Mouse (Mus musculus): ENCODE data around the gene Actn3. TPM values are rescaled to one million over a fixed set of nuclear protein-coding genes. Genes with fewer than 3 reads are reported as not detected.
A peak's percentile ranks its signal among the peaks of the same experiment; 100 is the strongest.

The Actn3 gene
- polyA plus RNA-seq (2012; rRNA removed), result 0.61 and 13.4 TPM in 2 replicates

DNA sequence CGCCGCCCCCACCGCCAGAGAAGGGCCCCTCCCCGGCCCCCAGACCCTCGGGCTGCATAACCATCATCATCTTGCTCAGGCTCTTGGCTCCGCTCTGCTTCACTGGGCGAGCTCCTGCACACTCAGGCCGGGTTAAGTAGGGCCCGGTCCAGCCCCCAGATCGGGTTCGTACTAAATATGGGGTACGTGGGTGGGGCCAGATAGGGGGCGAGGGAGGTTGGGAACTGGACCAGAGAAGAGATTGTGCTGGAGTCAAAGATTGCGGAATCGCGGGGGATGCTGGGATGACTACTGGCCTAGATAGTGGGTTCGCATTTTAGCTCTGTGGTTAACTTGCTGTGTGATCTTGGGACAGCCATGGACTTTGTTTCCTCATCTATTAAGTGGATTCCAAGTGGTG is at the start of gene Actn3:
Gene Actn3, minus strand, starts transcription at position 125 of the 400 bp plus-strand sequence.
- peak; percentile 36 for DNase-seq
- TF ChIP-seq CTCF (conservative IDR thresholded peaks at IDR 0.05; ENCODE audit: insufficient read depth, insufficient read length, low read depth, low read length) (no peak), POLR2A (IDR thresholded peaks at IDR 0.05; ENCODE audit: low read depth, low read length) (no peak)
- 4% methylated on average over 17 of the region's 17 CpGs for WGBS
- Histone ChIP-seq H3K4me1 (ENCODE audit: control insufficient read depth, insufficient read depth, low read length) (no peaks in the 10 kb centered on the region), H3K27me3 (replicated peaks; ENCODE audit: control insufficient read depth, insufficient read depth, low read length) (no peaks in the 10 kb centered on the region), H3K4me3 (ENCODE audit: insufficient read depth, low read depth, low read length) (peak within 1 kb of the TSS; percentile 74), H3K27ac (ENCODE audit: insufficient read depth, low read depth, low read length) (no peak within 1 kb of the TSS), H3K36me3 (ENCODE audit: control insufficient read depth, insufficient read depth, low read length) (no peaks in the 10 kb centered on the region)

DNA sequence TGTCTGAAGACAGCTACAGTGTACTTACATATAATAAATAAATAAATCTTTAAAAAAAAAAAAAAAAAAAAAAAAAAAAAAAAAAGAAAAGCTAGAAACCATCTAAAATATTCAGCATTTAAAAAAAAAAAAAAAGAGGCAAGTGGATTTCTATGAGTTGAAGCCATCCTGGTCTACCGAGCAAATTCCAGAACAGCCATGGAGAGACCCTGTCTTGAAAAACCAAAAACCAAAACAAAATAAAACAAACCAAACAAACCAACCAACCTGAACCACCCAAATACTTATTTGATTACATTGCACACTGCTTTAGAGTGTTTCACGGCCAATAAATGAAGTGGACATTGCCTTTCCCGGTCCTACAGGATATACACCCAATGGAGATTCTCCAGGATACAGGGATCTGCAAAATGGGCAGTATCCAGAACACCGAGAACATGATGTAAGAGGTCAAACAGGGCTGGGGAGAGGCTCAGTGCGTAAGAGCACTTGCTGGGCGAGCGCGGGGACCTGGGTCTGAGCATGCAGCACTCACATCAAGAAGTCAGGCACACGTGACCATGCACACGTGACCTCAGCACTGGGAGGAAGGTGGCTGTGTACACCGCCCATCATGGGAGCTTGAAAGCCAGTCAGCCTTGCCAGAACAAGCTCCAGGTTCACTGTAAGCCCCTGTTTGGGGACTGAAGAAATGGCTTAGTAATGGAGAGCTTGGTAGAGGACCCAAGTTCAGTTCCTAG is 47.6 kb upstream of the Actn3 start:
- H3K27me3 ChIP-seq (replicated peaks; ENCODE audit: control insufficient read depth, insufficient read depth, low read length), result no peaks in the 10 kb centered on the region
- 0 out of 2 replicates have a peak, but pooled peaks cover 2% of the 10 kb centered on the region for H3K36me3 ChIP-seq (ENCODE audit: control insufficient read depth, insufficient read depth, low read length)
- no peak for TF ChIP-seq POLR2A (IDR thresholded peaks at IDR 0.05; ENCODE audit: low read depth, low read length)
- TF ChIP-seq CTCF (conservative IDR thresholded peaks at IDR 0.05; ENCODE audit: insufficient read depth, insufficient read length, low read depth, low read length), result no peak
- no peak overlapping the region for H3K27ac ChIP-seq (ENCODE audit: insufficient read depth, low read depth, low read length)
- DNase-seq, result no peak
- 93% methylated on average over 11 of the region's 11 CpGs for WGBS
- peaks cover 7% of the 10 kb centered on the region; the same call in 1 of the 2 replicates for H3K4me1 ChIP-seq (ENCODE audit: control insufficient read depth, insufficient read depth, low read length)
- no peak overlapping the region for H3K4me3 ChIP-seq (ENCODE audit: insufficient read depth, low read depth, low read length)

DNA sequence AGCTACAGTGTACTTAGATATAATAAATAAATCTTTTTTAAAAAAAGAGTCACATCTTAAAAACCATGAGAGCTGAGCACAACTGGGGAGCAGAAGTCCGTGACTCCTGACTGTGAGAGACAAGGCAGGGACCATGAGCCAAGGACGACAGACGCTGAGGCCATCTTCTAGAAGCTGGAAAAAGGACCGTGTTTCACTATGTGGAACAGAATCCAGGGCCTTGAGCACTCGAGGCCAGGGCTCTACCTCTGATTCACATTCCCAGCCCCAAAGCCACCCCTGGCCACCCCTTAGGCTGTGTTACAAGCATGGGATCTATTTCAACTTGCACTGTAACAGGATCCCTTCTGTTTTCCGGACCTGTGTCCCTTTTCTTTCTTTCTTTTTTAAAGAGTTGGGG is 41.9 kb upstream of the Actn3 start:
- 74% methylated on average over 6 of the region's 6 CpGs for WGBS
- no peak for TF ChIP-seq POLR2A (IDR thresholded peaks at IDR 0.05; ENCODE audit: low read depth, low read length)
- H3K4me3 ChIP-seq (ENCODE audit: insufficient read depth, low read depth, low read length), result no peak overlapping the region
- H3K36me3 ChIP-seq (ENCODE audit: control insufficient read depth, insufficient read depth, low read length), result peaks cover 4% of the 10 kb centered on the region; the same call in 1 of the 2 replicates
- H3K4me1 ChIP-seq (ENCODE audit: control insufficient read depth, insufficient read depth, low read length), result no peaks in the 10 kb centered on the region
- H3K27me3 ChIP-seq (replicated peaks; ENCODE audit: control insufficient read depth, insufficient read depth, low read length), result no peaks in the 10 kb centered on the region
- no peak overlapping the region for H3K27ac ChIP-seq (ENCODE audit: insufficient read depth, low read depth, low read length)
- DNase-seq, result no peak

DNA sequence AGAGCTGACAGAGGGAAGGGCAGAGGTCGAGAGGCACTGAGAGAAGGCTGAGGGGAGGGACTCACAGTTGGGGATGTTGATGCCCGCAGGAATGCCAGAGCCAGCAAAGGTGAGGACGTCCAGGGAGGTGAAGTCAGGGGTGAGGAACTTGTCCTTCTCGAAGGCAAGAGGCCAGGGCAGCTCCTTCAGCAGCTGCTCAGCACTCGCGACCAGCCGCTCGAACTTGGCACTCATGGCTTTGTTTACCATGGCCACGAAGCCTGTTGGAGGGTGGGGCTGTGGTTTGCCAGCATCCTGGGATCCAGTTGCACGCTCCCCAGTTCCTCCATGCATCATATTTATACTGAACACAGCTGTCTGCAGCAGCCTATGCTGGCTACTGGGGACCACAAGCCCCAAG is 39.1 kb upstream of the Actn3 start:
- H3K27ac ChIP-seq (ENCODE audit: insufficient read depth, low read depth, low read length), result no peak overlapping the region
- H3K36me3 ChIP-seq (ENCODE audit: control insufficient read depth, insufficient read depth, low read length), result peaks cover 2% of the 10 kb centered on the region; the same call in 1 of the 2 replicates
- DNase-seq, result no peak
- no peak overlapping the region for H3K4me3 ChIP-seq (ENCODE audit: insufficient read depth, low read depth, low read length)
- no peak for TF ChIP-seq CTCF (conservative IDR thresholded peaks at IDR 0.05; ENCODE audit: insufficient read depth, insufficient read length, low read depth, low read length)
- TF ChIP-seq POLR2A (IDR thresholded peaks at IDR 0.05; ENCODE audit: low read depth, low read length), result no peak
- no peaks in the 10 kb centered on the region for H3K27me3 ChIP-seq (replicated peaks; ENCODE audit: control insufficient read depth, insufficient read depth, low read length)
- no peaks in the 10 kb centered on the region for H3K4me1 ChIP-seq (ENCODE audit: control insufficient read depth, insufficient read depth, low read length)
- 81% methylated on average over 10 of the region's 10 CpGs for WGBS

DNA sequence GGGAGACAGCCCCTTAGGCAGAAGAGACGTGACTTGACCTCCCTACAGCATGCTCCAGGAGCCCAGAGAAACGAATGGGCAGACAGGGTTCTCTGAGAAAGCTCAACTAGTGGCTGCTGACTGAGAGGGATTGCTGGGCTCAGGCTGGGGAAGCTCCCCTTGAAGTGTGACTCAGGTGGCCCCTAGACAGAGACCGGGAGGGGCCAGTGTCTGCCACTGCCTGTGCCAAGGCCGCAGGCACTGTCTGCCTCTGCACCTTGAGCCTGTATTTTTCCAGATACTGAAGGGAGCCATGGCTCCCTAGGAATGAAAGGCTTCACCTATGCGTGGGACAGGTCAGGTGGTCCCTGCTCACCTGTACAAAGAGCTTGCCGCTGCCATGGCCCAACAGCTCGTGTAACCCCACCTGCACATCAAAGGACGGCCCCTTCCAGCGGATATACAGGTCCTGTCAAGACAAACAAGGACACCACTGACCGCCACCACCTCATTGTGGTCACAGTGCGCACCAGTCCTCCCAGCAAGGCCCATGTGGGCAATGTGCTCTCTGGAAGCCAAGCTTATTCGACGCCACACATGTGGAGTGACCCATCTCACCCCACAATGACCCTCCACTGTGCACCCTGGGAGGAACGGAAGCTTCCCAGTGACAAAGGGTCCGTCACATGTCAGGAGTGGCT is 38.4 kb upstream of the Actn3 start:
- H3K4me3 ChIP-seq (ENCODE audit: insufficient read depth, low read depth, low read length), result no peak overlapping the region
- no peaks in the 10 kb centered on the region for H3K4me1 ChIP-seq (ENCODE audit: control insufficient read depth, insufficient read depth, low read length)
- WGBS, result 95% methylated on average over 15 of the region's 15 CpGs
- no peak overlapping the region for H3K27ac ChIP-seq (ENCODE audit: insufficient read depth, low read depth, low read length)
- H3K27me3 ChIP-seq (replicated peaks; ENCODE audit: control insufficient read depth, insufficient read depth, low read length), result no peaks in the 10 kb centered on the region
- peaks cover 2% of the 10 kb centered on the region; the same call in 1 of the 2 replicates for H3K36me3 ChIP-seq (ENCODE audit: control insufficient read depth, insufficient read depth, low read length)
- DNase-seq, result no peak
- no peak for TF ChIP-seq CTCF (conservative IDR thresholded peaks at IDR 0.05; ENCODE audit: insufficient read depth, insufficient read length, low read depth, low read length)
- TF ChIP-seq POLR2A (IDR thresholded peaks at IDR 0.05; ENCODE audit: low read depth, low read length), result no peak

DNA sequence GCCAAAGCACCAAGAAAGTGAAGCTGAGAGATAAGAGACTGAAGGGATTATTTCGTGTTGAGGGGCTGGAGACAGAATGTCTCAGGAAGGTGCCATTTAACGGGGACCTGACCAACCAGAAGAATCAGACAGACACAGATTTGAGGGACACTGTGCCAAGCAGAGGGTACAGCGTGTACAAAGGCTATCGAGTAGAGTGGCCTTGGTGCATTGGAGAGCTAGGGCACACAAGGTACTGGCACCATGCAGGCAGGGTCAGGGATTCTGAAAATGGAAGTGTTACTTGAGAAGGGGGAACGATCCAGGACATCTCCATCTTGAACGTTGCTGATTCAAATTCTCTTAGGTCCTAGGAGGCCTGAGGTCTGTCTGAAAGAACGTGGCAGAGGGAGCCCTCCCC is 31.7 kb upstream of the Actn3 start:
- Histone ChIP-seq H3K4me3 (ENCODE audit: insufficient read depth, low read depth, low read length) (no peak overlapping the region), H3K4me1 (ENCODE audit: control insufficient read depth, insufficient read depth, low read length) (peaks cover 4% of the 10 kb centered on the region), H3K27ac (ENCODE audit: insufficient read depth, low read depth, low read length) (no peak overlapping the region), H3K27me3 (replicated peaks; ENCODE audit: control insufficient read depth, insufficient read depth, low read length) (no peaks in the 10 kb centered on the region), H3K36me3 (ENCODE audit: control insufficient read depth, insufficient read depth, low read length) (no peaks in the 10 kb centered on the region)
- no peak for DNase-seq
- no peak for TF ChIP-seq CTCF (conservative IDR thresholded peaks at IDR 0.05; ENCODE audit: insufficient read depth, insufficient read length, low read depth, low read length)
- no peak for TF ChIP-seq POLR2A (IDR thresholded peaks at IDR 0.05; ENCODE audit: low read depth, low read length)
- 91% methylated on average over 7 of the region's 7 CpGs for WGBS

DNA sequence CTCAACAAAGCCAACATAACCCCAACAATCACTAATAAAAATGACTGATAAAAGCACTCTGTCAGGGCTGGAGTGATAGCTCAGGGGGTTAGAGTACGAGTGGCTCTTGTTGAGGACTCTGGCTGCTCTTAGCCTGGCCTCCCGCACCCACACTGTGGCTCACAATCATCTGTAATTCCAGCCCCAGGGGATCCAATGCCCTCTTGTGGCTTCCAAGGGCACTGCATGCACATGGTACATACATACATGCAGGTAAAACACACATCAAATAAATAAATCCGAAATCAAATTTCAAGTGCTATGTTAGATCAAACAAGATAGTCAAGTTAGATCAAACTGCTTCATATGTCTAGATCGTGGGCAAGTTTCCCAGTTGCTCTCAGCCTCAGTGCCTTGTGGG is 30.4 kb upstream of the Actn3 start:
- H3K27me3 ChIP-seq (replicated peaks; ENCODE audit: control insufficient read depth, insufficient read depth, low read length), result no peaks in the 10 kb centered on the region
- no peaks in the 10 kb centered on the region for H3K36me3 ChIP-seq (ENCODE audit: control insufficient read depth, insufficient read depth, low read length)
- no peak overlapping the region for H3K27ac ChIP-seq (ENCODE audit: insufficient read depth, low read depth, low read length)
- DNase-seq, result peak; percentile 48
- no peak overlapping the region for H3K4me3 ChIP-seq (ENCODE audit: insufficient read depth, low read depth, low read length)
- peaks cover 4% of the 10 kb centered on the region for H3K4me1 ChIP-seq (ENCODE audit: control insufficient read depth, insufficient read depth, low read length)
- TF ChIP-seq POLR2A (IDR thresholded peaks at IDR 0.05; ENCODE audit: low read depth, low read length) (no peak), CTCF (conservative IDR thresholded peaks at IDR 0.05; ENCODE audit: insufficient read depth, insufficient read length, low read depth, low read length) (peak; percentile 65)
- 74% methylated on average over 4 of the region's 4 CpGs for WGBS

Measured in kidney, adult 2 months (tissue).